Mouse (Mus musculus): Measurements from ENCODE around the gene Elovl5. TPM values are rescaled to one million over a fixed set of nuclear protein-coding genes. Genes with fewer than 3 reads are reported as not detected.
"Not testable (repeated sequence)": the region's sequence is repeated elsewhere in the genome, so short reads cannot be mapped to it uniquely, and the experiment has no call there.

Elovl5 gene
- polyA plus RNA-seq, 1 experiment from 2014 or later, result 63.8 TPM

- no peaks in the 10 kb centered on the region for H3K9me3 ChIP-seq
- WGBS, result 51% methylated on average over 8 of the region's 8 CpGs
- no peaks in the 10 kb centered on the region for H3K4me1 ChIP-seq
- H3K27ac ChIP-seq, result no peak overlapping the region
- H3K36me3 ChIP-seq, result no peaks in the 10 kb centered on the region
- no peak overlapping the region for H3K4me3 ChIP-seq (replicated peaks)
- no peak overlapping the region for H3K9ac ChIP-seq
- H3K4me2 ChIP-seq, result no peak overlapping the region
- ATAC-seq (ENCODE audit: insufficient read depth, low FRiP score, low read depth), result no peak
- no peaks in the 10 kb centered on the region for H3K27me3 ChIP-seq (replicated peaks)
Observed at GRCm38 (mm10) chr9:77989626-77990025, 72.5 kb downstream of the Elovl5 start.

- WGBS, result 80% methylated on average over 8 of the region's 8 CpGs
Observed at GRCm38 (mm10) chr9:77990278-77990677, 73.1 kb downstream of the Elovl5 start.

GRCm38 (mm10) chr9:77991650-77992049, 74.5 kb downstream of the Elovl5 start:
- H3K36me3 ChIP-seq, result no peaks in the 10 kb centered on the region
- no peaks in the 10 kb centered on the region for H3K4me1 ChIP-seq
- no peak for ATAC-seq (ENCODE audit: insufficient read depth, low FRiP score, low read depth)
- no peaks in the 10 kb centered on the region for H3K27me3 ChIP-seq (replicated peaks)
- WGBS, result 86% methylated on average over 4 of the region's 4 CpGs
- no peaks in the 10 kb centered on the region for H3K9me3 ChIP-seq
- H3K4me2 ChIP-seq, result no peak overlapping the region
- H3K9ac ChIP-seq, result no peak overlapping the region
- H3K4me3 ChIP-seq (replicated peaks), result no peak overlapping the region
- no peak overlapping the region for H3K27ac ChIP-seq

More at GRCm38 (mm10) chr9:77990278-77990677, 73.1 kb downstream of the Elovl5 start:
- Histone ChIP-seq H3K4me3 (replicated peaks) (no peak overlapping the region), H3K36me3 (no peaks in the 10 kb centered on the region), H3K4me1 (no peaks in the 10 kb centered on the region), H3K9ac (no peak overlapping the region), H3K27me3 (replicated peaks) (no peaks in the 10 kb centered on the region), H3K4me2 (no peak overlapping the region), H3K27ac (no peak overlapping the region), H3K9me3 (no peaks in the 10 kb centered on the region)
- no peak for ATAC-seq (ENCODE audit: insufficient read depth, low FRiP score, low read depth)

GRCm38 (mm10) chr9:77992276-77992675, 75.1 kb downstream of the Elovl5 start:
- ATAC-seq (ENCODE audit: insufficient read depth, low FRiP score, low read depth), result no peak
- no peaks in the 10 kb centered on the region for H3K4me1 ChIP-seq
- H3K9me3 ChIP-seq, result no peaks in the 10 kb centered on the region
- H3K4me3 ChIP-seq (replicated peaks), result no peak overlapping the region
- no peaks in the 10 kb centered on the region for H3K36me3 ChIP-seq
- H3K27ac ChIP-seq, result no peak overlapping the region
- WGBS, result 80% methylated on average over 6 of the region's 6 CpGs
- no peak overlapping the region for H3K4me2 ChIP-seq
- H3K27me3 ChIP-seq (replicated peaks), result no peaks in the 10 kb centered on the region
- no peak overlapping the region for H3K9ac ChIP-seq

- 86% methylated on average over 1 of the region's 1 CpGs for WGBS
- ATAC-seq (ENCODE audit: insufficient read depth, low FRiP score, low read depth), result peak; percentile 50; the same call in 1 of the 2 replicates
- no peaks in the 10 kb centered on the region for H3K36me3 ChIP-seq
Observed at GRCm38 (mm10) chr9:77993101-77993500, 75.9 kb downstream of the Elovl5 start.

GRCm38 (mm10) chr9:77993538-77994255, 76.5 kb downstream of the Elovl5 start:
- not testable (repeated sequence) for H3K9me3 ChIP-seq; H3K27me3 ChIP-seq (replicated peaks); H3K4me1 ChIP-seq; H3K9ac ChIP-seq; H3K27ac ChIP-seq; H3K4me3 ChIP-seq (replicated peaks); H3K4me2 ChIP-seq; H3K36me3 ChIP-seq
- peak; percentile 92; the same call in 1 of the 2 replicates for ATAC-seq (ENCODE audit: insufficient read depth, low FRiP score, low read depth)
- 81% methylated on average over 2 of the region's 2 CpGs for WGBS

More at GRCm38 (mm10) chr9:77993101-77993500, 75.9 kb downstream of the Elovl5 start:
- Histone ChIP-seq H3K9ac (no peak overlapping the region), H3K4me2 (no peak overlapping the region), H3K9me3 (no peaks in the 10 kb centered on the region), H3K4me1 (no peaks in the 10 kb centered on the region), H3K27me3 (replicated peaks) (no peaks in the 10 kb centered on the region), H3K4me3 (replicated peaks) (no peak overlapping the region), H3K27ac (no peak overlapping the region)

GRCm38 (mm10) chr9:77995235-77995634, 78.1 kb downstream of the Elovl5 start:
- Histone ChIP-seq H3K36me3 (no peaks in the 10 kb centered on the region), H3K27me3 (replicated peaks) (no peaks in the 10 kb centered on the region), H3K4me2 (no peak overlapping the region), H3K4me3 (replicated peaks) (no peak overlapping the region), H3K9me3 (no peaks in the 10 kb centered on the region), H3K27ac (no peak overlapping the region), H3K4me1 (no peaks in the 10 kb centered on the region), H3K9ac (no peak overlapping the region)
- WGBS, result 78% methylated on average over 9 of the region's 9 CpGs
- no peak for ATAC-seq (ENCODE audit: insufficient read depth, low FRiP score, low read depth)

- H3K9me3 ChIP-seq, result no peaks in the 10 kb centered on the region
- no peak overlapping the region for H3K9ac ChIP-seq
- no peak for ATAC-seq (ENCODE audit: insufficient read depth, low FRiP score, low read depth)
- H3K36me3 ChIP-seq, result no peaks in the 10 kb centered on the region
- no peaks in the 10 kb centered on the region for H3K4me1 ChIP-seq
- WGBS, result 84% methylated on average over 7 of the region's 7 CpGs
- no peak overlapping the region for H3K4me3 ChIP-seq (replicated peaks)
- no peaks in the 10 kb centered on the region for H3K27me3 ChIP-seq (replicated peaks)
- no peak overlapping the region for H3K27ac ChIP-seq
- no peak overlapping the region for H3K4me2 ChIP-seq
Observed at GRCm38 (mm10) chr9:78000586-78001500, 83.7 kb downstream of the Elovl5 start.

GRCm38 (mm10) chr9:78003278-78003677, 86.1 kb downstream of the Elovl5 start:
- H3K4me1 ChIP-seq, result no peaks in the 10 kb centered on the region
- H3K4me2 ChIP-seq, result no peak overlapping the region
- H3K4me3 ChIP-seq (replicated peaks), result no peak overlapping the region
- ATAC-seq (ENCODE audit: insufficient read depth, low FRiP score, low read depth), result no peak
- no peaks in the 10 kb centered on the region for H3K9me3 ChIP-seq
- no peak overlapping the region for H3K27ac ChIP-seq
- 63% methylated on average over 2 of the region's 2 CpGs for WGBS
- no peaks in the 10 kb centered on the region for H3K27me3 ChIP-seq (replicated peaks)
- no peaks in the 10 kb centered on the region for H3K36me3 ChIP-seq
- H3K9ac ChIP-seq, result no peak overlapping the region

GRCm38 (mm10) chr9:78005481-78005880, 88.3 kb downstream of the Elovl5 start:
- no peaks in the 10 kb centered on the region for H3K27me3 ChIP-seq (replicated peaks)
- no peak overlapping the region for H3K27ac ChIP-seq
- H3K4me1 ChIP-seq, result no peaks in the 10 kb centered on the region
- H3K36me3 ChIP-seq, result no peaks in the 10 kb centered on the region
- H3K9ac ChIP-seq, result no peak overlapping the region
- H3K9me3 ChIP-seq, result no peaks in the 10 kb centered on the region
- WGBS, result 58% methylated on average over 3 of the region's 3 CpGs
- H3K4me3 ChIP-seq (replicated peaks), result no peak overlapping the region
- H3K4me2 ChIP-seq, result no peak overlapping the region
- no peak for ATAC-seq (ENCODE audit: insufficient read depth, low FRiP score, low read depth)

- WGBS, result 51% methylated on average over 19 of the region's 19 CpGs
- peak; percentile 83 for ATAC-seq (ENCODE audit: insufficient read depth, low FRiP score, low read depth)
Observed at GRCm38 (mm10) chr9:78006209-78007001, 89.2 kb downstream of the Elovl5 start.

More at GRCm38 (mm10) chr9:78006209-78007001, 89.2 kb downstream of the Elovl5 start:
- Histone ChIP-seq H3K27me3 (replicated peaks) (no peaks in the 10 kb centered on the region), H3K4me1 (no peaks in the 10 kb centered on the region), H3K4me3 (replicated peaks) (no peak overlapping the region), H3K36me3 (no peaks in the 10 kb centered on the region), H3K9me3 (no peaks in the 10 kb centered on the region), H3K4me2 (no peak overlapping the region), H3K9ac (no peak overlapping the region), H3K27ac (no peak overlapping the region)

Measured in stomach, embryonic 15.5 days (tissue).